Mouse (Mus musculus) layer of hippocampus, adult 9-11 months (tissue): ENCODE measurements at regions not wholly inside any gene's neighbourhood (a gene's known extent, or its start where the extent isn't known, plus 50 kb on each side); places are given as distances from the start of the nearest gene placed in this dataset.
"Not testable (repeated sequence)": the region's sequence is repeated elsewhere in the genome, so short reads cannot be mapped to it uniquely, and the experiment has no call there.

Source experiments
- DNase-seq: peaks from one replicate; pipeline ENCODE4 v3.0.0; 2022

GRCm38 (mm10) chr4:22787866-22788265 is 299.7 kb upstream of the Pou3f2 start:
- no peak for DNase-seq

DNA sequence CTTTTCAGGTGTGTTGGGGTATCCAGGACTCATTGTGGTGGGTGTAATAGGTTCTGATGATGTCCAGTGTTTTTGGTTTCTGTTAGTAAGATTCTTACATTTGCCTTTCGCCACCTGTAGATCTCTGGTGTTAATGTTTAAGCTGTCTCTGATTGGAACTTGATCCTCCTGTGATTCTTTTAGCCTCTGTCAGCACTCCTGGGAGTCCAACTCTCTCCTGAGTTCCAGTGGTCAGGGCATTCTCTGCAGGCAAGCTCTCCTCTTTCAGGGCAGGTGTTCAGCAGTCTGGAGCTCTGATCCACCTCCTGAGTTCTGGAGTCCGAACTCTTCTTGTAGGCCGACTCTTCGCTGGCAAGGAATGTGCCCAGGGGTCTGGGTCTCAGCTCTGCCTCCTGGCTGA is 274.9 kb upstream of the Pou3f2 start:
- DNase-seq, result not testable (repeated sequence)
